Mouse (Mus musculus) stomach, embryonic 15.5 days (tissue): ENCODE measurements around the gene Rorc. TPM values are rescaled to one million over a fixed set of nuclear protein-coding genes. Genes with fewer than 3 reads are reported as not detected.

Experiments
- ATAC-seq: fragments of 200-750 bp; cut with Nextera tagmentation; 2 replicates; pipeline ENCODE4 v1.8.0; 2017; ENCODE audit warnings: low read depth, moderate number of reproducible peaks, moderate TSS enrichment; ENCODE audit not compliant: insufficient read depth, low FRiP score
- H3K27ac ChIP-seq: fragments of 300-500 bp; sonication (generic); 2 replicates; pipeline ENCODE4 v1.5.1; 2015; ENCODE audit warnings: mild to moderate bottlenecking, inconsistent platforms
- H3K27me3 ChIP-seq: fragments of 300-500 bp; sonication (generic); replicated peaks from 2 replicates; pipeline ENCODE4 v1.6.1; 2015; ENCODE audit warnings: inconsistent platforms
- H3K36me3 ChIP-seq: fragments of 300-500 bp; sonication (generic); 2 replicates; pipeline ENCODE4 v1.6.1; 2015; ENCODE audit warnings: inconsistent platforms
- H3K4me1 ChIP-seq: fragments of 300-500 bp; sonication (generic); 2 replicates; pipeline ENCODE4 v1.6.1; 2015; ENCODE audit warnings: inconsistent platforms
- H3K4me2 ChIP-seq: fragments of 300-500 bp; sonication (generic); 2 replicates; pipeline ENCODE4 v1.6.1; 2015; ENCODE audit warnings: mild to moderate bottlenecking, inconsistent platforms
- H3K4me3 ChIP-seq: fragments of 300-500 bp; sonication (generic); replicated peaks from 2 replicates; pipeline ENCODE4 v1.5.1; 2015; ENCODE audit warnings: inconsistent platforms
- H3K9ac ChIP-seq: fragments of 300-500 bp; sonication (generic); 2 replicates; pipeline ENCODE4 v1.6.1; 2015; ENCODE audit warnings: inconsistent platforms
- H3K9me3 ChIP-seq: fragments of 300-500 bp; sonication (generic); 2 replicates; pipeline ENCODE4 v1.6.1; 2016; ENCODE audit warnings: inconsistent platforms
- WGBS: fragments of 180-500 bp; shearing (Covaris S2); methylation state at CpG from one replicate; pipeline ENCODE4 v1.1.7; 2015; 5-methylcytosine and 5-hydroxymethylcytosine counted together
- polyA plus RNA-seq: library from polyadenylated mRNA; unstranded; fragments of >200 nt; fragmentation: Nextera tagmentation; extraction: Ambion mirVana; gene quantifications from 2 replicates; pipeline ENCODE4 v1.2.1, GENCODE M21; 2015

The Rorc gene
- polyA plus RNA-seq, 1 experiment from 2014 or later, result 7.0 TPM

- peak overlapping the region; percentile 51 for H3K4me3 ChIP-seq
- H3K9me3 ChIP-seq, result no peaks in the 10 kb centered on the region
- no peaks in the 10 kb centered on the region for H3K36me3 ChIP-seq
- H3K4me1 ChIP-seq, result 0 out of 2 replicates have a peak, but pooled peaks cover 6% of the 10 kb centered on the region
- H3K27me3 ChIP-seq, result no peaks in the 10 kb centered on the region
- peak overlapping the region; percentile 88 for H3K4me2 ChIP-seq
- WGBS, result 9% methylated on average over 21 of the region's 23 CpGs
- no peak overlapping the region for H3K27ac ChIP-seq
- no peak for ATAC-seq
- peak overlapping the region; percentile 42 for H3K9ac ChIP-seq
These were observed 8.5 kb upstream of the Rorc start for GRCm38 (mm10) chr3:94364154-94364526.

- no peaks in the 10 kb centered on the region for H3K36me3 ChIP-seq
- no peak overlapping the region for H3K9ac ChIP-seq
- 15% methylated on average over 3 of the region's 3 CpGs for WGBS
- H3K4me3 ChIP-seq, result no peak overlapping the region
- H3K4me2 ChIP-seq, result no peak overlapping the region
- ATAC-seq, result no peak
- H3K9me3 ChIP-seq, result no peaks in the 10 kb centered on the region
- peaks cover 10% of the 10 kb centered on the region; the same call in 1 of the 2 replicates for H3K4me1 ChIP-seq
- no peak overlapping the region for H3K27ac ChIP-seq
- H3K27me3 ChIP-seq, result no peaks in the 10 kb centered on the region
These were observed 5.8 kb upstream of the Rorc start for GRCm38 (mm10) chr3:94366761-94367160.

GRCm38 (mm10) chr3:94367511-94367910 lies 5.1 kb upstream of the Rorc start:
- no peak for ATAC-seq
- Histone ChIP-seq H3K36me3 (no peaks in the 10 kb centered on the region), H3K4me3 (no peak overlapping the region), H3K4me2 (no peak overlapping the region), H3K27ac (peak overlapping the region; percentile 36; the same call in 1 of the 2 replicates), H3K27me3 (no peaks in the 10 kb centered on the region), H3K9me3 (no peaks in the 10 kb centered on the region), H3K4me1 (peaks cover 15% of the 10 kb centered on the region; the same call in 1 of the 2 replicates), H3K9ac (no peak overlapping the region)
- 63% methylated on average over 6 of the region's 6 CpGs for WGBS

GRCm38 (mm10) chr3:94368631-94369030 lies 4.0 kb upstream of the Rorc start:
- WGBS, result 63% methylated on average over 6 of the region's 6 CpGs
- Histone ChIP-seq H3K27me3 (no peaks in the 10 kb centered on the region), H3K4me2 (no peak overlapping the region), H3K36me3 (no peaks in the 10 kb centered on the region), H3K9me3 (no peaks in the 10 kb centered on the region), H3K27ac (no peak overlapping the region), H3K9ac (no peak overlapping the region), H3K4me1 (peaks cover 17% of the 10 kb centered on the region), H3K4me3 (no peak overlapping the region)
- ATAC-seq, result no peak

GRCm38 (mm10) chr3:94369709-94370108 lies 2.9 kb upstream of the Rorc start:
- no peak overlapping the region for H3K4me3 ChIP-seq
- peak overlapping the region; percentile 17; the same call in 1 of the 2 replicates for H3K27ac ChIP-seq
- H3K27me3 ChIP-seq, result no peaks in the 10 kb centered on the region
- no peaks in the 10 kb centered on the region for H3K36me3 ChIP-seq
- no peak overlapping the region for H3K9ac ChIP-seq
- peaks cover 11% of the 10 kb centered on the region for H3K4me1 ChIP-seq
- 44% methylated on average over 2 of the region's 2 CpGs for WGBS
- no peaks in the 10 kb centered on the region for H3K9me3 ChIP-seq
- no peak; the same call in 1 of the 2 replicates for ATAC-seq
- H3K4me2 ChIP-seq, result no peak overlapping the region

- Histone ChIP-seq H3K27me3 (no peaks in the 10 kb centered on the region), H3K4me3 (no peak overlapping the region; the same call in 1 of the 2 replicates), H3K27ac (peak overlapping the region; percentile 37), H3K36me3 (no peaks in the 10 kb centered on the region), H3K4me1 (peaks cover 11% of the 10 kb centered on the region), H3K9me3 (no peaks in the 10 kb centered on the region), H3K4me2 (peak overlapping the region; percentile 39), H3K9ac (no peak overlapping the region)
- WGBS, result 6% methylated on average over 11 of the region's 11 CpGs
- ATAC-seq, result peak; percentile 67
These were observed 957 bp upstream of the Rorc start for GRCm38 (mm10) chr3:94371637-94372036.

- H3K4me1 ChIP-seq, result peaks cover 11% of the 10 kb centered on the region
- H3K4me2 ChIP-seq, result peak overlapping the region; percentile 39
- H3K27me3 ChIP-seq, result no peaks in the 10 kb centered on the region
- H3K9ac ChIP-seq, result no peak overlapping the region
- H3K9me3 ChIP-seq, result no peaks in the 10 kb centered on the region
- peak overlapping the region; percentile 37 for H3K27ac ChIP-seq
- no peak overlapping the region for H3K4me3 ChIP-seq
- 13% methylated on average over 1 of the region's 3 CpGs for WGBS
- ATAC-seq, result no peak
- no peaks in the 10 kb centered on the region for H3K36me3 ChIP-seq
These were observed 556 bp upstream of the Rorc start for GRCm38 (mm10) chr3:94372038-94372437.

GRCm38 (mm10) chr3:94373090-94373489 lies 496 bp downstream of the Rorc start:
- 5% methylated on average over 10 of the region's 10 CpGs for WGBS
- Histone ChIP-seq H3K4me1 (peaks cover 11% of the 10 kb centered on the region), H3K4me3 (peak overlapping the region; percentile 35), H3K27me3 (no peaks in the 10 kb centered on the region), H3K9ac (no peak overlapping the region), H3K4me2 (peak overlapping the region; percentile 51), H3K36me3 (no peaks in the 10 kb centered on the region), H3K9me3 (no peaks in the 10 kb centered on the region), H3K27ac (peak overlapping the region; percentile 54; the same call in 1 of the 2 replicates)
- peak; percentile 17; the same call in 1 of the 2 replicates for ATAC-seq

GRCm38 (mm10) chr3:94373597-94374011 lies 1.0 kb downstream of the Rorc start:
- H3K4me3 ChIP-seq, result peak overlapping the region; percentile 35
- H3K4me1 ChIP-seq, result peaks cover 11% of the 10 kb centered on the region
- H3K4me2 ChIP-seq, result peak overlapping the region; percentile 51
- H3K27ac ChIP-seq, result no peak overlapping the region
- H3K36me3 ChIP-seq, result no peaks in the 10 kb centered on the region
- WGBS, result 3% methylated on average over 5 of the region's 5 CpGs
- ATAC-seq, result peak; percentile 28; the same call in 1 of the 2 replicates
- H3K9ac ChIP-seq, result no peak overlapping the region
- H3K9me3 ChIP-seq, result no peaks in the 10 kb centered on the region
- H3K27me3 ChIP-seq, result no peaks in the 10 kb centered on the region

GRCm38 (mm10) chr3:94374636-94375035 lies 2.0 kb downstream of the Rorc start:
- H3K4me2 ChIP-seq, result no peak overlapping the region

GRCm38 (mm10) chr3:94375146-94375545 lies 2.6 kb downstream of the Rorc start:
- no peak for ATAC-seq
- no peaks in the 10 kb centered on the region for H3K27me3 ChIP-seq
- no peak overlapping the region for H3K4me3 ChIP-seq
- peaks cover 11% of the 10 kb centered on the region for H3K4me1 ChIP-seq
- no peak overlapping the region for H3K27ac ChIP-seq
- no peak overlapping the region for H3K9ac ChIP-seq
- H3K4me2 ChIP-seq, result no peak overlapping the region
- WGBS, result 84% methylated on average over 2 of the region's 2 CpGs
- H3K9me3 ChIP-seq, result no peaks in the 10 kb centered on the region
- H3K36me3 ChIP-seq, result no peaks in the 10 kb centered on the region

More at GRCm38 (mm10) chr3:94374636-94375035, 2.0 kb downstream of the Rorc start:
- H3K36me3 ChIP-seq, result no peaks in the 10 kb centered on the region
- no peak overlapping the region for H3K4me3 ChIP-seq
- no peaks in the 10 kb centered on the region for H3K27me3 ChIP-seq
- no peak overlapping the region for H3K9ac ChIP-seq
- H3K27ac ChIP-seq, result no peak overlapping the region
- no peaks in the 10 kb centered on the region for H3K9me3 ChIP-seq
- H3K4me1 ChIP-seq, result peaks cover 11% of the 10 kb centered on the region
- ATAC-seq, result no peak

- Histone ChIP-seq H3K4me1 (peaks cover 11% of the 10 kb centered on the region), H3K9ac (no peak overlapping the region), H3K27ac (no peak overlapping the region), H3K36me3 (no peaks in the 10 kb centered on the region), H3K27me3 (no peaks in the 10 kb centered on the region), H3K4me2 (no peak overlapping the region), H3K4me3 (no peak overlapping the region), H3K9me3 (no peaks in the 10 kb centered on the region)
- no peak for ATAC-seq
- 50% methylated on average over 5 of the region's 5 CpGs for WGBS
These were observed 3.3 kb downstream of the Rorc start for GRCm38 (mm10) chr3:94375861-94376260.
